Mouse (Mus musculus) heart, embryonic 13.5 days (tissue): Measurements from ENCODE around the gene Ccdc141. TPM values are rescaled to one million over a fixed set of nuclear protein-coding genes. Genes with fewer than 3 reads are reported as not detected.
A peak's percentile ranks its signal among the peaks of the same experiment; 100 is the strongest.

Experiments
- ATAC-seq: fragments of 200-750 bp; cut with Nextera tagmentation; 2 replicates; pipeline ENCODE4 v1.8.0; 2017; ENCODE audit warnings: moderate TSS enrichment; ENCODE audit not compliant: insufficient number of reproducible peaks, low FRiP score, low TSS enrichment; ENCODE audit errors: extremely low read depth
- H3K27ac ChIP-seq: fragments of 300-500 bp; sonication (generic); replicated peaks from 2 replicates; pipeline ENCODE4 v1.5.1; 2015; ENCODE audit warnings: moderate library complexity, mild to moderate bottlenecking, inconsistent platforms
- H3K27me3 ChIP-seq: fragments of 300-500 bp; sonication (generic); replicated peaks from 2 replicates; pipeline ENCODE4 v1.6.1; 2015; ENCODE audit warnings: mild to moderate bottlenecking, inconsistent platforms
- H3K36me3 ChIP-seq: fragments of 300-500 bp; sonication (generic); 2 replicates; pipeline ENCODE4 v1.6.1; 2015; ENCODE audit warnings: mild to moderate bottlenecking, inconsistent platforms
- H3K4me1 ChIP-seq: fragments of 300-500 bp; sonication (generic); 2 replicates; pipeline ENCODE4 v1.6.1; 2015; ENCODE audit warnings: inconsistent platforms
- H3K4me2 ChIP-seq: fragments of 300-500 bp; sonication (generic); 2 replicates; pipeline ENCODE4 v1.6.1; 2015; ENCODE audit warnings: inconsistent platforms, mild to moderate bottlenecking, moderate library complexity
- H3K4me3 ChIP-seq: fragments of 300-500 bp; sonication (generic); 2 replicates; pipeline ENCODE4 v1.5.1; 2015; ENCODE audit warnings: moderate library complexity, mild to moderate bottlenecking, inconsistent platforms
- H3K9ac ChIP-seq: fragments of 300-500 bp; sonication (generic); 2 replicates; pipeline ENCODE4 v1.6.1; 2015; ENCODE audit warnings: inconsistent platforms, mild to moderate bottlenecking, moderate library complexity
- H3K9me3 ChIP-seq: fragments of 300-500 bp; sonication (generic); 2 replicates; pipeline ENCODE4 v1.6.1; 2016; ENCODE audit warnings: inconsistent platforms
- WGBS: fragments of 180-500 bp; shearing (Covaris S2); methylation state at CpG from one replicate; pipeline ENCODE4 v1.1.7; 2015; ENCODE audit warnings: mixed read lengths; 5-methylcytosine and 5-hydroxymethylcytosine counted together
- polyA plus RNA-seq: library from polyadenylated mRNA; unstranded; fragments of >200 nt; fragmentation: Nextera tagmentation; extraction: Ambion mirVana; gene quantifications from 2 replicates; pipeline ENCODE4 v1.2.1, GENCODE M21; 2015

Gene Ccdc141
- polyA plus RNA-seq, 1 experiment from 2014 or later, result 156 TPM

- H3K4me2 ChIP-seq, result peak overlapping the region; percentile 71
- peak overlapping the region; percentile 93 for H3K27ac ChIP-seq
- no peak for ATAC-seq
These were observed 190.3 kb downstream of the Ccdc141 start for GRCm38 (mm10) chr2:76980146-76980545.

GRCm38 (mm10) chr2:76977650-76978049, 192.8 kb downstream of the Ccdc141 start:
- H3K4me1 ChIP-seq, result peaks cover 44% of the 10 kb centered on the region
- 66% methylated on average over 6 of the region's 6 CpGs for whole genome bisulfite sequencing
- 0 out of 2 replicates have a peak overlapping the region, but pooled peaks have one; percentile 1 for H3K27ac ChIP-seq
- H3K27me3 ChIP-seq, result no peaks in the 10 kb centered on the region
- no peak for ATAC-seq
- H3K4me3 ChIP-seq, result no peak overlapping the region
- no peaks in the 10 kb centered on the region for H3K9me3 ChIP-seq
- peaks cover 59% of the 10 kb centered on the region for H3K36me3 ChIP-seq
- H3K9ac ChIP-seq, result peak overlapping the region; percentile 48
- peak overlapping the region; percentile 17 for H3K4me2 ChIP-seq

More at GRCm38 (mm10) chr2:76980146-76980545, 190.3 kb downstream of the Ccdc141 start:
- Histone ChIP-seq H3K4me1 (peaks cover 46% of the 10 kb centered on the region), H3K4me3 (peak overlapping the region; percentile 64), H3K36me3 (peaks cover 36% of the 10 kb centered on the region), H3K9ac (peak overlapping the region; percentile 90), H3K9me3 (no peaks in the 10 kb centered on the region), H3K27me3 (no peaks in the 10 kb centered on the region)
- 31% methylated on average over 9 of the region's 9 CpGs for WGBS

GRCm38 (mm10) chr2:76972051-76972450, 198.4 kb downstream of the Ccdc141 start:
- peaks cover 89% of the 10 kb centered on the region for H3K36me3 ChIP-seq
- 50% methylated on average over 4 of the region's 4 CpGs for WGBS
- ATAC-seq, result no peak

GRCm38 (mm10) chr2:76971069-76971468, 199.4 kb downstream of the Ccdc141 start:
- ATAC-seq, result no peak
- Histone ChIP-seq H3K4me3 (no peak overlapping the region), H3K27me3 (no peaks in the 10 kb centered on the region), H3K9ac (peak overlapping the region; percentile 34; the same call in 1 of the 2 replicates), H3K9me3 (no peaks in the 10 kb centered on the region), H3K36me3 (peaks cover 89% of the 10 kb centered on the region), H3K4me2 (peak overlapping the region; percentile 45), H3K27ac (no peak overlapping the region), H3K4me1 (peaks cover 57% of the 10 kb centered on the region)
- WGBS, result 60% methylated on average over 5 of the region's 5 CpGs

More at GRCm38 (mm10) chr2:76972051-76972450, 198.4 kb downstream of the Ccdc141 start:
- H3K27ac ChIP-seq, result peak overlapping the region; percentile 53; the same call in 1 of the 2 replicates
- no peak overlapping the region for H3K4me3 ChIP-seq
- peak overlapping the region; percentile 40; the same call in 1 of the 2 replicates for H3K9ac ChIP-seq
- H3K4me2 ChIP-seq, result no peak overlapping the region
- no peaks in the 10 kb centered on the region for H3K27me3 ChIP-seq
- H3K4me1 ChIP-seq, result peaks cover 65% of the 10 kb centered on the region
- no peaks in the 10 kb centered on the region for H3K9me3 ChIP-seq

GRCm38 (mm10) chr2:76970669-76971068, 199.8 kb downstream of the Ccdc141 start:
- Histone ChIP-seq H3K4me3 (0 out of 2 replicates have a peak overlapping the region, but pooled peaks have one; percentile 1), H3K9me3 (no peaks in the 10 kb centered on the region), H3K27me3 (no peaks in the 10 kb centered on the region), H3K4me1 (peaks cover 56% of the 10 kb centered on the region), H3K36me3 (peaks cover 90% of the 10 kb centered on the region), H3K4me2 (peak overlapping the region; percentile 45), H3K9ac (peak overlapping the region; percentile 51; the same call in 1 of the 2 replicates), H3K27ac (peak overlapping the region; percentile 44)
- 17% methylated on average over 4 of the region's 4 CpGs for WGBS
- ATAC-seq, result no peak

- Histone ChIP-seq H3K9ac (peak overlapping the region; percentile 51; the same call in 1 of the 2 replicates), H3K36me3 (peaks cover 90% of the 10 kb centered on the region)
These were observed 200.2 kb downstream of the Ccdc141 start for GRCm38 (mm10) chr2:76970204-76970603.

GRCm38 (mm10) chr2:76969637-76970036, 200.8 kb downstream of the Ccdc141 start:
- peak overlapping the region; percentile 1; the same call in 1 of the 2 replicates for H3K4me3 ChIP-seq
- peak overlapping the region; percentile 44; the same call in 1 of the 2 replicates for H3K9ac ChIP-seq
- H3K4me2 ChIP-seq, result peak overlapping the region; percentile 45; the same call in 1 of the 2 replicates
- H3K27ac ChIP-seq, result peak overlapping the region; percentile 73
- no peak for ATAC-seq
- peaks cover 89% of the 10 kb centered on the region for H3K36me3 ChIP-seq
- peaks cover 48% of the 10 kb centered on the region for H3K4me1 ChIP-seq
- H3K27me3 ChIP-seq, result no peaks in the 10 kb centered on the region
- no peaks in the 10 kb centered on the region for H3K9me3 ChIP-seq
- 66% methylated on average over 21 of the region's 21 CpGs for WGBS

More at GRCm38 (mm10) chr2:76970204-76970603, 200.2 kb downstream of the Ccdc141 start:
- H3K4me1 ChIP-seq, result peaks cover 54% of the 10 kb centered on the region
- WGBS, result 27% methylated on average over 6 of the region's 6 CpGs
- peak overlapping the region; percentile 1; the same call in 1 of the 2 replicates for H3K4me3 ChIP-seq
- peak overlapping the region; percentile 45 for H3K4me2 ChIP-seq
- no peaks in the 10 kb centered on the region for H3K27me3 ChIP-seq
- no peak for ATAC-seq
- H3K9me3 ChIP-seq, result no peaks in the 10 kb centered on the region
- H3K27ac ChIP-seq, result peak overlapping the region; percentile 73

- Histone ChIP-seq H3K27ac (no peak overlapping the region), H3K9me3 (no peaks in the 10 kb centered on the region), H3K27me3 (no peaks in the 10 kb centered on the region), H3K9ac (no peak overlapping the region; the same call in 1 of the 2 replicates), H3K36me3 (peaks cover 88% of the 10 kb centered on the region), H3K4me1 (peaks cover 43% of the 10 kb centered on the region), H3K4me2 (no peak overlapping the region), H3K4me3 (no peak overlapping the region)
- WGBS, result 28% methylated on average over 8 of the region's 8 CpGs
- ATAC-seq, result 0 out of 2 replicates have a peak, but pooled peaks have one; percentile 7
These were observed 201.5 kb downstream of the Ccdc141 start for GRCm38 (mm10) chr2:76968919-76969318.

GRCm38 (mm10) chr2:76966582-76966981, 203.9 kb downstream of the Ccdc141 start:
- WGBS, result 84% methylated on average over 6 of the region's 6 CpGs
- Histone ChIP-seq H3K4me2 (no peak overlapping the region), H3K4me1 (peaks cover 26% of the 10 kb centered on the region), H3K27ac (no peak overlapping the region), H3K27me3 (no peaks in the 10 kb centered on the region), H3K4me3 (no peak overlapping the region), H3K9ac (no peak overlapping the region), H3K9me3 (no peaks in the 10 kb centered on the region), H3K36me3 (peaks cover 85% of the 10 kb centered on the region)
- no peak for ATAC-seq

- Histone ChIP-seq H3K36me3 (peaks cover 81% of the 10 kb centered on the region), H3K9me3 (no peaks in the 10 kb centered on the region), H3K4me1 (peaks cover 20% of the 10 kb centered on the region), H3K27ac (no peak overlapping the region), H3K4me2 (no peak overlapping the region), H3K9ac (no peak overlapping the region), H3K27me3 (no peaks in the 10 kb centered on the region), H3K4me3 (no peak overlapping the region)
- no peak for ATAC-seq
- 67% methylated on average over 2 of the region's 2 CpGs for WGBS
These were observed 204.4 kb downstream of the Ccdc141 start for GRCm38 (mm10) chr2:76966013-76966412.

GRCm38 (mm10) chr2:76965542-76965941, 204.9 kb downstream of the Ccdc141 start:
- WGBS, result 64% methylated on average over 7 of the region's 7 CpGs
- H3K27me3 ChIP-seq, result no peaks in the 10 kb centered on the region
- peaks cover 17% of the 10 kb centered on the region for H3K4me1 ChIP-seq
- H3K27ac ChIP-seq, result no peak overlapping the region
- no peak overlapping the region for H3K4me3 ChIP-seq
- H3K36me3 ChIP-seq, result peaks cover 80% of the 10 kb centered on the region
- no peak overlapping the region for H3K4me2 ChIP-seq
- H3K9me3 ChIP-seq, result no peaks in the 10 kb centered on the region
- H3K9ac ChIP-seq, result no peak overlapping the region
- ATAC-seq, result no peak

GRCm38 (mm10) chr2:76962045-76962432, 208.4 kb downstream of the Ccdc141 start:
- no peak overlapping the region for H3K4me3 ChIP-seq
- no peak overlapping the region for H3K4me2 ChIP-seq
- no peak for ATAC-seq
- no peaks in the 10 kb centered on the region for H3K27me3 ChIP-seq
- H3K4me1 ChIP-seq, result no peaks in the 10 kb centered on the region
- 80% methylated on average over 6 of the region's 6 CpGs for WGBS
- peaks cover 48% of the 10 kb centered on the region for H3K36me3 ChIP-seq
- no peak overlapping the region for H3K27ac ChIP-seq
- H3K9me3 ChIP-seq, result no peaks in the 10 kb centered on the region
- no peak overlapping the region for H3K9ac ChIP-seq
